Mouse (Mus musculus) midbrain, embryonic 11.5 days (tissue): ENCODE measurements at regions not wholly inside any gene's neighbourhood (a gene's known extent, or its start where the extent isn't known, plus 50 kb on each side); places are given as distances from the start of the nearest gene placed in this dataset.
A peak's percentile ranks its signal among the peaks of the same experiment; 100 is the strongest.
"Not testable (repeated sequence)": the region's sequence is repeated elsewhere in the genome, so short reads cannot be mapped to it uniquely, and the experiment has no call there.

Source experiments
- ATAC-seq: fragments of 200-750 bp; cut with Nextera tagmentation; 2 replicates; pipeline ENCODE4 v1.8.0; 2017; ENCODE audit warnings: moderate TSS enrichment, moderate library complexity; ENCODE audit not compliant: low FRiP score
- DNase-seq: peaks from one replicate; pipeline ENCODE4 v3.0.0; 2015; ENCODE audit warnings: low spot score; ENCODE audit errors: missing footprints
- H3K27ac ChIP-seq: fragments of 300-500 bp; sonication (generic); 2 replicates; pipeline ENCODE4 v1.5.1; 2014; ENCODE audit warnings: low read depth, low read length
- H3K27me3 ChIP-seq: fragments of 300-500 bp; sonication (generic); 2 replicates; pipeline ENCODE4 v1.6.1; 2014; ENCODE audit warnings: mild to moderate bottlenecking, low read length, moderate library complexity, mixed read lengths; ENCODE audit not compliant: control insufficient read depth, insufficient read depth
- H3K36me3 ChIP-seq: fragments of 300-500 bp; sonication (generic); 2 replicates; pipeline ENCODE4 v1.6.1; 2014; ENCODE audit warnings: mild to moderate bottlenecking, low read length, moderate library complexity, mixed read lengths; ENCODE audit not compliant: control insufficient read depth, insufficient read depth
- H3K4me1 ChIP-seq: fragments of 300-500 bp; sonication (generic); 2 replicates; pipeline ENCODE4 v1.6.1; 2014; ENCODE audit warnings: low read length; ENCODE audit not compliant: control insufficient read depth, insufficient read depth
- H3K4me2 ChIP-seq: fragments of 300-500 bp; sonication (generic); 2 replicates; pipeline ENCODE4 v1.6.1; 2014; ENCODE audit warnings: mild to moderate bottlenecking, moderate library complexity
- H3K4me3 ChIP-seq: fragments of 300-500 bp; sonication (generic); 2 replicates; pipeline ENCODE4 v1.5.1; 2014; ENCODE audit warnings: low read depth, low read length
- H3K9ac ChIP-seq: fragments of 300-500 bp; sonication (generic); 2 replicates; pipeline ENCODE4 v1.6.1; 2014; ENCODE audit warnings: low read length
- H3K9me3 ChIP-seq: fragments of 300-500 bp; sonication (generic); 2 replicates; pipeline ENCODE4 v1.6.1; 2016; ENCODE audit warnings: low read length; ENCODE audit not compliant: control insufficient read depth
- WGBS: fragments of 180-500 bp; shearing (Covaris S2); extraction: QIAGEN DNeasy Blood & Tissue Kit; methylation state at CpG from one replicate; pipeline ENCODE4 v1.1.7; 2014; 5-methylcytosine and 5-hydroxymethylcytosine counted together

GRCm38 (mm10) chr13:31050160-31050788, 76.3 kb downstream of the Gm5447 start:
- Histone ChIP-seq H3K4me2 (no peak overlapping the region), H3K27ac (no peak overlapping the region), H3K4me3 (no peak overlapping the region), H3K9ac (no peak overlapping the region), H3K36me3 (no peaks in the 10 kb centered on the region), H3K27me3 (no peaks in the 10 kb centered on the region), H3K4me1 (no peaks in the 10 kb centered on the region; the same call in 1 of the 2 replicates), H3K9me3 (no peaks in the 10 kb centered on the region)
- DNase-seq (no peak), ATAC-seq (no peak)
- 78% methylated on average over 11 of the region's 11 CpGs for WGBS

- H3K27ac ChIP-seq, H3K36me3 ChIP-seq, H3K9ac ChIP-seq, DNase-seq, H3K4me2 ChIP-seq, H3K9me3 ChIP-seq, H3K4me3 ChIP-seq, H3K4me1 ChIP-seq, H3K27me3 ChIP-seq: not testable (repeated sequence)
- no CpG with 5 or more reads among the region's 6 CpGs for WGBS
- ATAC-seq = 0 out of 2 replicates have a peak, but pooled peaks have one; percentile 50
These were observed 77.6 kb downstream of the Gm5447 start for GRCm38 (mm10) chr13:31051586-31051985.

- ATAC-seq (no peak), DNase-seq (no peak)
- H3K4me3 ChIP-seq = no peak overlapping the region
- H3K27me3 ChIP-seq = no peaks in the 10 kb centered on the region
- H3K4me2 ChIP-seq = no peak overlapping the region
- no peak overlapping the region for H3K27ac ChIP-seq
- WGBS = 92% methylated on average over 8 of the region's 8 CpGs
- no peak overlapping the region for H3K9ac ChIP-seq
- H3K36me3 ChIP-seq = no peaks in the 10 kb centered on the region
- no peaks in the 10 kb centered on the region; the same call in 1 of the 2 replicates for H3K4me1 ChIP-seq
- H3K9me3 ChIP-seq = no peaks in the 10 kb centered on the region
These were observed 80.4 kb downstream of the Gm5447 start for GRCm38 (mm10) chr13:31054356-31054755.

- no peaks in the 10 kb centered on the region for H3K4me1 ChIP-seq
- ATAC-seq (no peak), DNase-seq (no peak)
- H3K9ac ChIP-seq = no peak overlapping the region
- H3K36me3 ChIP-seq = no peaks in the 10 kb centered on the region
- H3K27me3 ChIP-seq = no peaks in the 10 kb centered on the region
- H3K4me3 ChIP-seq = no peak overlapping the region
- no peak overlapping the region for H3K27ac ChIP-seq
- H3K9me3 ChIP-seq = no peaks in the 10 kb centered on the region
- no peak overlapping the region for H3K4me2 ChIP-seq
- 86% methylated on average over 5 of the region's 5 CpGs for WGBS
These were observed 81.5 kb downstream of the Gm5447 start for GRCm38 (mm10) chr13:31055376-31056083.

GRCm38 (mm10) chr13:31056154-31056871, 82.3 kb downstream of the Gm5447 start:
- 89% methylated on average over 12 of the region's 12 CpGs for WGBS
- H3K9me3 ChIP-seq = no peaks in the 10 kb centered on the region

DNA sequence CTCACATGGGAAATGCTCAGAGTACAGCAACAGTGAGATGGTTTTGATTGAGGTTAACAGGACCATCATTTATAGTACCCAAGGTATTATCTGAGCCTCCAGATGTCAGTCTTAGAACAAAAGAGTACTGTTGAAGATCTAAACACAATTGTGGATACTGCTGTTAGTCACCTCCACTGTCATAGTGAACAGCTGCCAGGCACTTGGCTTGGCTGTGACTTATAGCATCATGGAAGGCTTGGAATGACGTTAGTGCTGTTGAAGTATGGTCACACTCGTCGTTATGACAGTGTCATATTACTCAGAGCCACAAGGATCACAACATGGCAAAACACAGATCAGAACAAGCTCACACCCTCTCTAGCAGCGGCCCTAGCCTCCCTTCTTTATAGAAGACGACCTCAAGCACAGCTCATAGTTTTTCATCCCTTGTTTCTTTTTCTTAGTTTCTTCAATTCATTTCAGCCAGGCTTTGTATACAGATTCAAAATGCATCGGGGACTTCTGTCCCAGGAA, 87.0 kb downstream of the Gm5447 start:
- Histone ChIP-seq H3K9me3 (no peaks in the 10 kb centered on the region), H3K4me3 (no peak overlapping the region), H3K4me1 (no peaks in the 10 kb centered on the region), H3K27ac (no peak overlapping the region), H3K36me3 (no peaks in the 10 kb centered on the region), H3K27me3 (no peaks in the 10 kb centered on the region), H3K4me2 (no peak overlapping the region), H3K9ac (no peak overlapping the region)
- ATAC-seq = no peak
- no peak for DNase-seq
- 81% methylated on average over 6 of the region's 6 CpGs for WGBS

More at GRCm38 (mm10) chr13:31056154-31056871, 82.3 kb downstream of the Gm5447 start:
- no peak overlapping the region for H3K9ac ChIP-seq
- H3K27ac ChIP-seq = no peak overlapping the region
- ATAC-seq (no peak), DNase-seq (no peak)
- H3K4me2 ChIP-seq = no peak overlapping the region
- H3K4me1 ChIP-seq = no peaks in the 10 kb centered on the region
- no peak overlapping the region for H3K4me3 ChIP-seq
- no peaks in the 10 kb centered on the region for H3K36me3 ChIP-seq
- no peaks in the 10 kb centered on the region for H3K27me3 ChIP-seq

- Histone ChIP-seq H3K9ac (no peak overlapping the region), H3K4me1 (no peaks in the 10 kb centered on the region), H3K27me3 (no peaks in the 10 kb centered on the region), H3K27ac (no peak overlapping the region), H3K4me2 (no peak overlapping the region), H3K36me3 (no peaks in the 10 kb centered on the region), H3K4me3 (no peak overlapping the region), H3K9me3 (no peaks in the 10 kb centered on the region)
- 77% methylated on average over 2 of the region's 2 CpGs for whole genome bisulfite sequencing
- DNase-seq = no peak
- ATAC-seq = no peak
These were observed 94.3 kb downstream of the Gm5447 start for GRCm38 (mm10) chr13:31068343-31068742.

DNA sequence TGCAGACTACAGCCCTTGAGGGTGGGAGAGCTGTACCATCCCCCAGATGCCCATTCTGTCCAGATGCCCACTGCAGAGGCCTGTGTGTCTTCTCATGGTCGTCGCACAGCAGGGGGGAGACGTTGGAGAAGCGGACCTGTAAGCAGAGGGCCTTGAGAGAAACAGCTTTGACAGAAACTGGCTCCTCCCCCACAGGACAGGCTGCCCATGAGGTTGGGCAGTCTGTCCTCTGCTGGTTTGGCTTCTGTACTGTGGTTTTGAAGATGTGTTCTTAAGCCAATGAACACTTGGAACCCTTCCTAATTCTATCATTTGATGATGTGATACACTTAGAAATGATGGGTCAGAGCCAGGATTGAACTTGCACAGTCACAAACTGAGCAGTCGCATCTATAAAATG, 102.5 kb downstream of the Gm5447 start:
- no peak for DNase-seq
- H3K36me3 ChIP-seq = no peaks in the 10 kb centered on the region
- H3K4me3 ChIP-seq = no peak overlapping the region
- H3K4me1 ChIP-seq = no peaks in the 10 kb centered on the region
- no peaks in the 10 kb centered on the region for H3K9me3 ChIP-seq
- no peaks in the 10 kb centered on the region for H3K27me3 ChIP-seq
- no peak for ATAC-seq
- WGBS = 55% methylated on average over 5 of the region's 5 CpGs
- no peak overlapping the region for H3K4me2 ChIP-seq
- no peak overlapping the region for H3K9ac ChIP-seq
- no peak overlapping the region for H3K27ac ChIP-seq

DNA sequence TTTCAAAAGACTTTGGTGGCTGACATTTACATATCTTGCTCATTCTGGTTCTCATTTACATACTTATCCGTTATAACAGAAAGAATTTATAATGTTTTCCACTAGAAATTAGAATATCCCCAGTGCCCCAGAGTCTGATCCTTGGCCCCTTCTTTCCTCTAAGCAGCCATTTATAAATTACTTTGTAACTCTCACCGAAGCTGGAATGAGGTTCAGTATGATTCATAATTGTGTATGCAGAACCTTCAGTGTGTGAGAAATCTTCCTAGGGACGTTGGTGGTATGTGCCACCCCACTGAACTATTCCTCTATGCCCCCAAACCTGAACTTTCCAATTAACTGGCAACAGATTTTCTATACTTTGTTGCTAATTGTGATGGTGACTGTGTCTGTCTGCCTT, 104.7 kb downstream of the Gm5447 start:
- WGBS = 77% methylated on average over 3 of the region's 3 CpGs
- no peaks in the 10 kb centered on the region for H3K27me3 ChIP-seq
- no peak overlapping the region for H3K4me3 ChIP-seq
- no peak overlapping the region for H3K9ac ChIP-seq
- ATAC-seq (no peak), DNase-seq (no peak)
- H3K27ac ChIP-seq = no peak overlapping the region
- no peaks in the 10 kb centered on the region for H3K9me3 ChIP-seq
- H3K36me3 ChIP-seq = no peaks in the 10 kb centered on the region
- no peak overlapping the region for H3K4me2 ChIP-seq
- H3K4me1 ChIP-seq = no peaks in the 10 kb centered on the region
